Mouse (Mus musculus) CD8-positive naive resting alpha-beta T cell, adult 2 months (primary cell): ENCODE results near the gene Ly9.

Experiments
- DNase-seq, 2 experiments: peaks; one replicate each; pipeline ENCODE4 v3.0.0; 2022; ENCODE audit warnings: low read depth in 2 of 2, low spot score in 2 of 2

The Ly9 gene

DNA sequence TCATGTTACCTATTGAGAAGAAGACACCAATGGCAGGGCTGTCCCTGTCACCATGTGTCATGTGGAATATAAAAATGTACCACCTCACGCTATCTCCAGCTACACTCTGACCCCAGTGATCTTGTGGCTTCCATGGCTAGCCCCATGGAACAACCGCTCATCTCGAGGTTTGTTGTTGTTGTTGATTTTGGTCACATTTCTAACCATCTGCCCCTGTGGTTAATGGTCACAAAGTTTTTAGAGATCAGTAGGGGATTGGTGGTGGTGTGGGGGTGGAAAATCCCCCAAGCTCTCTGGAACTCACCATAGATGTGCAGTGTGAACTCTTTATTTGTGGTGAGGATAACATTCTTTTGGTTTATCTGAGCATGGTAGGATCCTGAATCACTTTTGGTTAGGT lies 2.5 kb downstream of the Ly9 start:
- no peak for DNase-seq

DNA sequence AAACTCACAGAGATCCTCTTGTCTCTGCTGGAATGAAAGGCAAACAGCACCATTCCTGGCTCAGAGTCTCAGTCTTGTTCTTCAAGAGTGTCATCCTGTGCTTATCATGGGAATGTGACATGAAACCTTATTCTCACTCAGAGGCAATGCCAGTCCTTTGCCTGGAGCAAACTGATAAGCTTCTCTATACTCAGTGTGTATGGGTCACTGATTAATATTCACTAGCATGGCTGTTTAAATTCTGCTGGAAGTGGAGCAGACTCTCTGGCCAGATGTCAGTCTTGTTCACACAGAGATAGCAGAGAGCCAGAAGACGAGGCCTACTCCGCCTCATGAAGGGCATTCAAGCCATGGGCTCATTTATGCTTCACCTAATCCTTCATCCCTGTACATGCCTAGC lies 22.6 kb downstream of the Ly9 start:
- DNase-seq, result no peak

DNA sequence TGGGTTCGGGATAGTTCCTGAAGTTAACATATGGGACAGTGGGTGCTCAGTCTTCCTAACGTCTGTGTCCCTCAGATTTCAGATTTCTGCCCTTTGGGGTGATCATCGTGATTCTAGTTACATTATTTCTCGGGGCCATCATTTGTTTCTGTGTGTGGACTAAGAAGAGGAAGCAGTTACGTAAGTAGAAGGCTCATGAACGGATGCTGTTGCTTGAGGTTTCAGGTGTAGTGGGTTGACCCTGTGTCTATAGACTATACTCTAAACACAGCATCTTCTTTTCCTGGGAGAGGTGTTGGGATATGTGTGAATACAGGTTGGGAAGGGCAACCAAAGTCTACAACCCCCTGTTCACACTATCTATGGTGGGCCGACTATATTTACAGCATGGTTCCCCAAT lies 30.0 kb downstream of the Ly9 start:
- no peak for DNase-seq

DNA sequence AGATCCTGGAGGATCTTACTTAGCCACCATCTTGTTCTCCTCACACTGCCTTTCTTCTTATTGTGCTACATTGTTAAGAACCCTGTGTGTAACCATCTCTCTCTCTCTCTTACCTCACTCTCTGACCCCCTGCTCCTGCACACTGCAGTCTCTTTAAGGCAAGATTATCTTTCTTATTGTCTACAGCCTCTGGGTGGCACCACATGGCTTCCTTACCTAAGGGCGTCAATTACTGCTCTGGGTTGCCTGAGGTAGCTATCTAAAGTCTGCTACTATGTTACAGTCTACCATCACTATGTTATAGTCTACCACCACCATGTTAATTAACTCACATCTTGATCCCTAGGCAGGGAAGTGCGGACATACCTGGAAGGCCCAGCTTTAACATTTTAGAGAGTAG lies 38.8 kb downstream of the Ly9 start:
- DNase-seq, result no peak

DNA sequence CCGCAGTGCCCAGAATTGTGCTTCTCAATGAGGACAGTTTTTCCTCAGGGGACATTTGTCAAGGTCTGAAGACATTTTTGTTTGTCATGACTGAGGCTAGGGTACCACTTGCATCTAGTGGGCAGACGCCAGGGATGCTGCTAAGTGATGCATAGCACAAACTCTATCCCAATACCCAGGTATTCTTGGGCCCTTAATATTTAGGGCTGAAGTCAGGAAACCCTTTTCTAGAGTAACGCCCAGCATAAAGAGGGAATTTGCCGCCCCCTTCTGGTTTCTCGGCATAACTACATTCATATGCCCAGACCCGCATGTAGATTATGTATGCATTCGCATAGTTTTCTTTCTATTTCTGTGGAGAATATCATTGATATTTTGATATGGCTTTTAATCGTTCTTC lies 40.4 kb downstream of the Ly9 start:
- peak; percentile 55 to 75 for DNase-seq

DNA sequence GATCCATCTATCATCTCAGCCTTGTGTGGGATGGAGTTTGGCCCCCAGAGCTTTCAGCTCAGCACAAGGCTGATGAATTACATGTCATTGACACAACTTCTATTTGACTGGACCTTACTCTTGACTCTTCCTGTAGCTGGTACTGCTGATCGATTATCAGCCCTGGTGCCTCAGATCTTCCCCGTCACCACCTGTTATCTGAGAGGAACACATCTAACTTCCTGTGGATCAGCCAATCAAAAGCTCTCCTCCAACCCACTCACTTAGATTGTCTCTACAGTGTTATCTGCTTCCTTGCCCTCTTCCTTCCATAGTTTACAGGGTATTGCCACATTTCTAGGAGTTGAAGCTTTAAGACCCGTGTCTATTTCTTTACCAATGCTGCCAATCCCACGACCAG lies 41.3 kb downstream of the Ly9 start:
- no peak for DNase-seq

DNA sequence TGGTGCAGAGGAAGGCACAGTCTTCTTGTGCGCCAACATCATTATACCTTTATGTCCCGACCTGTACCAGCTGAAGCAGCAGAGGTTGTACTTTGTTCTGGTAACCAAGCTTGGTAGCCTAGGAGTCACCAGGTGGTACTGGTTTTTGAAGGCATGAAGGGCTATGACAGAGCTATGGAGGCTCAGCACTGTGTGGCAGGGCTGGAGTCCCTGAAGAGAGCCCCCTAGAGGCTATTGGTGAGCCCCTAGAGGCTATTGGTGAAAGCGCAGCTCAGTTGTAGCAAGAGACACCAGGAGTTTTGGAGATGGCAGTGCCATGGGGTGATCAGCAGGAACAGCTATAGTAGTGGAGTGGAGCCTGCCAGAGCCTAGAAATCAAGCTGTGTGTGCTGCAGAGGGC lies 43.0 kb downstream of the Ly9 start:
- DNase-seq, result peak; percentile 34 to 58

DNA sequence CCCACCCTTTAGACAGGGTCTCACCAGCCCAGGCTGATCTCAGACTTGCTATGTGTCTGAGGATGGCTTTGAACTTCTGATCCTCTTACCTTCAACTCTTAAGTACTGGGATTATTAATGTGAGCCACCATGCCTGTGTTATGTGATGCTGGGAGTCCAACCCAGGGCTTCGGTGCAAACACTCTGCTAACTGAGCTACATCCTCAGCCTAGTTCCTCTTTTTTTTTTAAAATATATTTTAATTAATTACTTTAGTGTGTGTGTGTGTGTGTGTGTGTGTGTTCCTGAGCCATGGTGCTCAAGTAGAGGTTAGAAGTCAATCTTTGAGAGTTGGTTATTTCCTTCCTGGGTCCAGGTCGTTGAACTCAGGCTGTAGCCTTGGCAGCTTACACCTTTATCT lies 44.2 kb downstream of the Ly9 start:
- no peak for DNase-seq

DNA sequence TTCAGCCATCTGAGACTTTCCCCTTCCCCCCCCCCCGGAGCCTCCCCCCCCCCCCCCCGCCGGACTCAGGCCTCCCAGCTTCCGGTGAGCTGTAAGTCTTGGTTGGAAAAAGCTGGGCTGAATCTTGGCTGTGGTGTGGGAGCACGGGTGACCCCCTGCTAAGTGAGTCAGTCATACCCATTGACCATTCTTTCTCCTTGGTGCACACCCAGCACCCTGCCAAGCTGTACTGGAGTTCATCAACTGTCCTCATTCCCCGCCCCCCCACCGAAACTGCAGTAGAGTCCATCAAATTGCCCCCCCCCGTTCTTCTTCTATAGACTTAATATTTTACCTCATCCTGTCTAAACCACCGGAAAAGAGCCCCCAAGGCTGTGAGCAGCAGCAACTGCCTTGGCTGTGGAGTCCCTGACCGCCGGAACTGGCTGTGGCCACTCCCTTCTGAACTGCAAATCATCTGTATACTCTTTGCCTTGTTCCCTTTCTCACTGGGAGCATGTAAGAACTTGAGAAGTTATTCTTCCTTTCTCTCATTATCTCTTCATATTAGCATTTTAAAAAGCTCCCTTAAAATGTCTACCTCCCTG lies 45.5 kb downstream of the Ly9 start:
- DNase-seq, result no peak

DNA sequence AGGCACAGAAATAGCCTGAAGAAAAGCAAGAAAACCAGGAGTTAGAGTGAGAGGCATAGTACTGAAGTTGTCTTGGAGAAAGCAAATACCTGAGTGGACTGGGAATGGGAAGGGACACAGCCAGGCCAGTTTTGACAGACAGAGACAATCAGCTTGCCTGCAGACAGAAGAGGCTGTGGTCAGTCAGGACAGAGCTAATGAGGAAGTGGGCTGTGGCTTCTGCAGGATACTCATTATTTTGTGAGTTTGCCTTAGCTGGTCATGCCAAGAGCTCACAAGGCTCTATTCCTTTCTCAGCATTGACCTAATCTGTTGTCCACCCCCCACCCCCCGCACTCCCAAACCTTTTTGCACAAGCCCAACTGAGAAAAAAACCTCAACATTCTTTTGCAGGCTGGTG lies 46.0 kb downstream of the Ly9 start:
- no peak for DNase-seq

DNA sequence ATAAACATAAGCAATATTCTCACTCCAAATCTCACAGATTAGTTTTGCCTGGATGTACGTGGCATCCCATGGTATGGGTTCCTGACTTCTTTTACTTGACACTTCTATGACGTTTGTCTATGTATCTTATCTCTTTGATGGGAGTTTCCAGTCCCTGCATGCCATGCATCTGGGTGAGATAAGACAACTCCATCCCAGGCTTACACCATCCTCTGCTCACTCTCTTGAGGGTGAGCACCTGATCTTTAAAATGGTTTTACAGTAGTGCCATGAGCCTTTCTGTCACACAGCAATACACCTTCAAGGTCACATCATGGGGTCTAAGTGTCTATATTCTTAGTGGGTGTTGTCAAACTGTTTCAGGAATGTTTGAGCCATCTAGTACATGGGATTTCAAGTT lies 46.9 kb downstream of the Ly9 start:
- no peak for DNase-seq

DNA sequence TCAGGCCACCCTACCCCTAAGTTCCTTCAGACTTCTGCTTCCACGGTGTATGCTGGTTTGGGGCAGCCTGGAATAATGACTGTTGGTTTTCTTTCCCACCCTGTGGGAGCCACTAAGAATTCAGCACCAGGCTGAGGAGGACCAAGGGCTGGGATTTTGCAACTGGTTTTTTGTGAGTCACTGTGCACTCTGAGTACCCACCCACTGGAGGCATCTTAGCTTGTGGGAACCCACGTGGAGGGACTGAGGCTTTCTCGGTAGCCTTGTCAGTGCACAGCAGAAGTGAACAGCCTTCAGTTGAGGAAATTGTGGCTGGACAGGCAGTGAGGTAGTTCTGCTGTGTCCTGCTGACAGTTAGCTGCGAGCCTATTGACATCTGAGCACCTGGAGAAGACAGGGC lies 48.3 kb downstream of the Ly9 start, which contains the start of gene Cd244a:
Cd244a (plus strand) TSS at position 296 of the 400 bp plus-strand sequence.
- DNase-seq, result no peak

DNA sequence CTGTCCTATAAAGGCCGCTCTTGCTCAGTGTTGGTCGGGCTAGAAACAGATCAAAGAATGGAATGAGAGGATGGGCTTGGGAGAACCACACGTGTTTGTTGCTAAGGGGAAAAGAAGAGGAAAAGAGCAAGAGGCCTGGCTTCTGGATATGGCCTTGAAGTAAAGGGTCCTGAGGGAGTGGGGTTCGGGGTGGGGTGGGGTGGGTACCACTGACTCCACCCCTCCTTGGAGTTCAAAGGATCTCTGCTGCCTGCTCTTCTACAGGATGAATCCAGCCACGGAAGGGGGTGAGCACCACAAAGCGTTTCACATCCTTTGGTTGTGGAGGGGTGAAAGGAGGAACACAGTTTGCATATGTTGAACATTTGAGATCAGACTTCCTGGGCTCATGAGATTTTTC lies 48.8 kb downstream of the Ly9 start:
- no peak for DNase-seq

DNA sequence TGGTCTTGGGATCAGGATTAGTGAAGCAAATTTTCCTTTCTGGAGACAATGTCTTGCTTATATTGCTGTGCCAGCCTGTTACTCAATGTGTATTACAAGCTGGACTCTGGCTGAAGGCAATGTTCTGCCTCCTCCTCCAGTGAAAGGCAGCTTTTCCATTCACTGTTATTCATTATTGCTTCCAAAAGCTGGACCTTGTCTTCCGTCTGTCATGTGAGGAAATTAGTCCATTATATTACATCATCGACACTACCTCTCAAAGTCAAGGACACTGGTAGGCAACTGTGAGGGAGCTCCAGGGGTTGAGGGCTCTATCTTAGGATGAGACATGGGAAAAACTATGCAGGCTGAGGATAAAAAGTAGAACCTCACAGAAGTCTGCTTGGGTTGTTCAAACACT lies 50.8 kb downstream of the Ly9 start:
- DNase-seq, result no peak

DNA sequence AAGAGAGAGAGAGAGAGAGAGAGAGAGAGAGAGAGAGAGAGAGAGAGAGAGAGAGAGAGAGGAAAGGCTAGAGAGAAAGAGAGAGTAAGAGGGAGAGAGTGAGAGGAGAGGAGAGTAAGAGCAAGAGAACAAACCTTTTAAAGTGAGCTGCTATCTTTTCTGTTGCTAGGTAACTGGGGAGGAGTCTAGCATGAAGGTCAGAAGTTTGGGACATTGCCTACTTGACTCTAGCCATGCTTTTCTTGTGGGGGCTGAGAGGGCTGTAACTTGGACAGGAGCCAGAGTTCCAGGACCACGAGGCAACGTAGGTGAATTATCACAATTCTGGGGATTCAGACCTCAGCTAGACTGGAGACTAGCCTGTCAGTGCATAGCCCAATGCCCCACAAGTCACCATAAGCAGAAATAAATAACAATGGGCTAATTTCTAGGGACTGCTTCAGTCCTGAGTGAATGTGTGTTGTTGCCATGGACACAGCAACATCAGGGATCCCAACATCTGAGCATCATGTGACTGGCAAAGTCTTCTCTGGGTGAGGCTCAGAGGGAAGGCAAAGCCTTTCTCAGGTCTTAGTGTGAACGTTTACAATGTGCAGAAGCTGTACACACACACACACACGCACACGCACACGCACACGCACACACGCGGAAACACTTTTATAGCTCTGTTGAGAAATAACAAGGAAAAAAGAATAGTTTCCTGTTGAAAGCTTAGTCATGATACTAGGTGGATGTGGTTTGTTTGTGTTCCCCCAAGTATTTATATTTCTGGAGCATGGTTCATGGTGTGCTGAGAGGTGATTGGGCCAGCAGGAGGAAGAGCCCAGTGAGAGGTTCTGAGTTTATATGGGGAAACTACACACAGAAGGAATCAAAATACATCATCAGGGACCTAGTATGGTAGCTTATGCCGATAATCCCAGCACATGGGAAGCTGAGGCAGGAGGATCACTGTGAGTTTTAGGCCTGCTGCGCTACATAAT lies 53.6 kb downstream of the Ly9 start:
- no peak for DNase-seq

DNA sequence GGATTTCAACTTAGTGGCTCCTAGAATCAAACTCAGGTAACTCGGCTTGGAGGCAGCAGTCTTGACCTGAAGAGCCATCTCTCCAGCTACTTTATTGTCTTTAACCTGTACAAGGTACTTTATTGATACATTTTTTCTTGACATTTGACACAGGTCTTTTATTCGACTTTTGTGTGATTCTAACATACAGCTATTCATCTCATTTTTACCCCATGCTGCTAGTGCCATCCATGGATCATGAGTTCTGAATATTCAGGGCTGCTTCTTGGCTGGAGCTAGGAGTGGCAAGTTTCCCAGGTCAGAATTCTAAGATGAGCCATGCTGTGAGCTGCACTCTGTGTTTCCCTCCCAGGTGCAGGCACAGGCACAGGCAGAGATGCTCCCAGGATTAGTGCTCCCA lies 55.0 kb downstream of the Ly9 start:
- no peak for DNase-seq

DNA sequence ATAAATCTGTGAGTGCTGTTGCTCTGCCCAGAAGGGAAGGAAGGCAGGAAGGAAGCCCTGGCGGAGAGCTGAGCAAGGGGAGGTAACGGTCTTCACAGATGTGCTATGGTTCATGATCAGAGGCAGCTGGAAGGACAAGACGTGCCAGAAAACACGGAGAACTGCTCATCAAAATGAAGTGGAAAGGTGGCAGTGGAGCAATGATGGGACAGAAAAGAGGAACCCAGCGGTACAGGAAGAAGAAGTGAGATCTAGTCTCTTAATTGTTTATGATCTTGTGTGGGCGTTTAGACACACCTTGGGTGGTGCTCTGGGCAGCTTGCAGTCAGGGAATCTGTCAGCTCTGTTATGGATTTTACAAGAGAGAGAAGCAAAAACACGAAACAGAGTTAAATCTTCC lies 55.9 kb downstream of the Ly9 start:
- peak in 1 of 2 experiments; percentile 5 for DNase-seq

DNA sequence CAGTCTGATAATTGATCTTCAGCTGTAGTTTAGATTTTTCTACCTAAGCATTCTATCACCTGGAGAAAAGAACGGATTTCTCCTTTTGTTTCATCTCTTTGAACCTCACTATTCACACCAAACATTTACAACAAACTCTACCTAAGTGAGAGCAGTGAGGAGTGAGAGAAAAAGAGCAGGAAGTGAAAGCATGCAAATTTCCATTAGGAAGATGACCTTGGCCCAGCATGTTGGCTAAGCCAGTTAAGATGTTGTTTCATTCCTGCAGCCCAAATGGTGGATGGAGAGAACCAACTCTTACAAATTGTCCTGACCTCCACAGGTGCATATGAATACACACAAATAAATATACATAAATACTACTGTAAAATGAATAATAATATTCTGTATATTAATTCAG lies 66.5 kb downstream of the Ly9 start:
- no peak for DNase-seq
